Mouse (Mus musculus) NIH3T3 (cell line): Measurements from ENCODE around the gene Hps5.
"Not testable (repeated sequence)": the region's sequence is repeated elsewhere in the genome, so short reads cannot be mapped to it uniquely, and the experiment has no call there.

Experiments used
- DNase-seq: peaks from one replicate; pipeline ENCODE4 v3.0.0-alpha.2; 2012; ENCODE audit warnings: low read depth

The Hps5 gene

DNA sequence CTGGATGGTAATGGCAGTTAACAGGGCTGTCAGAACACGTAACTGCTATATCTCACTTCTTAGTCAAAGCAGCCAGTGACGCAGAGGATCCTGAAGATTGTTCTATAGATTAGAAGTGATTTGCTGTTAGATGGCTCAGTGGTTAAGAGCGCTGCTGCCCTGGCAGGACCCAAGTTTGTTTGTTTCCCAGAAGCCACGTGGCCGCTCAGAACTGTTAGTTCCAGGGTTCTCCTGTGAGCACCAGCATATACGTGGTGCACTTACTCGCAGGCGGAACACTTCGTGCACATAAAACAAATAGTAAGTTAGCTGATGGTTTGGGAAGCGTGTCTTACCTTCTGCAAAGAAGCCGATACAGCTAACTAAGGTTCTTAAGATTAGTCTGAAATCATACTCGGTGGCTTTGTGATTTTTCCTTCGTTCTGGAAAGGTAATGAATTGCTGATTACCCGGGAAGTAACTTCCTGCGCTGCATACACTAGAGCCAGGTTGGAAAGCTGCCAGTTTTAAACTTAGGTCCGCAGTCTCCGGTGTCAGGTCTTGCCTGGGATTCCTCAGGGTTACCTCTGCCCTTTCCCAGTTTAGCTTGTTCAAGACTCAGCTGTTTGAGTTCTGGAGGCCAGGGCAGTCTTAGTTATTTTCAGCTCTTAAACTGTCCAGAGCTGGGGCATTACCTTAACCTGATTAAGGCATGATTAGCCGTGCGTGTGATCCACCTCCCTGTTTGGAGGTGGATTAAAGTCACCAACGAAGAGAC lies 31.4 kb upstream of the Hps5 start:
- DNase-seq, result no peak

- not testable (repeated sequence) for DNase-seq
Measured at GRCm38 (mm10) chr7:46820876-46821632, 25.2 kb upstream of the Hps5 start.

DNA sequence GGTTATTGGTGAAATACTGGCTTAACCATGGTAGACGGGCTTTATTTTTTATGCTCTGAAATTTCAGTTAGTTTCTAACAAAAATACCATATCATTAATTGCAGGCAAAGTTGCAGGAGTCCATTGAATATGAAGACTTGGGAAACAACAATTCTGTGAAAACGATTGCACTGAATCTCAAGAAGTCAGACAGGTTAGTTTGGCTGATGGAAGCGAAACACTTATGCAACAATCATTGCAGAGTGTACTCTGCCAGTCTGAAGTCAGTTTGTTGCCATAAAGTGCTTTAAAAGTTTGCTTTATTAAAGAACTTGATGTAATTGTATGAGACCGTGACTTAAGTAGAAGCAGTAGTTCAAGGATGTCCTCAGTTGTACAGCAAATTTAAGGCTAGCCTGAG lies 18.1 kb upstream of the Hps5 start:
- no peak for DNase-seq

GRCm38 (mm10) chr7:46810325-46810724 lies 14.5 kb upstream of the Hps5 start:
- no peak for DNase-seq

- DNase-seq, result peak; percentile 5
Measured at GRCm38 (mm10) chr7:46796779-46797178, 915 bp upstream of the Hps5 start.

DNA sequence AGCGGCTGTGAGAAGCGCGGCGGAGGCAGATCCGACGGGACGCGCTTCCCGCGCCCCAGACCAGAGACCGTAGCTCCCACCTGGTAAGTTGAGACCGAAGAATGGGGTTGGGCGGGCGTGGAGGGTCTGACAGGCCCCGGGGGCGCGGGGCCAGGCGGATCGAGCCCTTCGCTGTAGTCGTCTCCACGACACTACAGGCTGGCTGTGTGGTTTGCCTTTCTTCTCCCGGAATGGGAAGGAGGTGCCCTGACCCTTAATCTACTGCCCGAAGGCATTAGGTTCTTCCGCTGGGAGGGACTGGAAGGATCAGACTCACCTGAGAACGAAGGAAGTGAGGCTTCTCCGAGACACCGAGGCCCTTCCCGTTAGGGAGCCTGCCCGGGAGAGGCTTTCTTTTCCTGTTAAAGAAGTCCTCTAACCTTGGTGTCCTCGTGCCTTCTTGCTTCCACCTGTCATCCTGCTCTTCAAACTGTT lies 379 bp upstream of the Hps5 start:
- no peak for DNase-seq

GRCm38 (mm10) chr7:46793871-46794270 lies 2.0 kb downstream of the Hps5 start:
- DNase-seq, result no peak

- no peak for DNase-seq
Measured at GRCm38 (mm10) chr7:46789177-46789849, 6.6 kb downstream of the Hps5 start.

DNA sequence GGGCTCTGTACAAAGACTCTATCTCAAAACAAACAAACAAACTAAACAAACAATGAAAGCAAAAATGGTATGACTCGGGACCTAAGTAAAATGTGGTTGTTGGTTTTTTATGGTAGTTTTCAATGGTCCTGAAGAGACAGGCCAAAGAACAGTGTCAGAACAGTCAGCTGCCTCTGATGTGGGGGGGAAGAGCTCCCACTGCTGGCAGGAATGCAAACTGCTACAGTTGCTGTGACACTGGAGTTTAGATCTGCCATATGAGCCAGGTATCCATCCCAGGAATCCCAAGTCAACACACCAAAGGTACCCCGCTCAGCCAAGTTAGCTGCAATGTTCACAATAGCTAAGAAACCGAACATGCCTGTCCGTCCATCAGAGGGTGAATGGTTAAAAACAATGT lies 25.2 kb downstream of the Hps5 start:
- peak; percentile 85 for DNase-seq

- DNase-seq, result no peak
Measured at GRCm38 (mm10) chr7:46768451-46768850, 27.4 kb downstream of the Hps5 start.

DNA sequence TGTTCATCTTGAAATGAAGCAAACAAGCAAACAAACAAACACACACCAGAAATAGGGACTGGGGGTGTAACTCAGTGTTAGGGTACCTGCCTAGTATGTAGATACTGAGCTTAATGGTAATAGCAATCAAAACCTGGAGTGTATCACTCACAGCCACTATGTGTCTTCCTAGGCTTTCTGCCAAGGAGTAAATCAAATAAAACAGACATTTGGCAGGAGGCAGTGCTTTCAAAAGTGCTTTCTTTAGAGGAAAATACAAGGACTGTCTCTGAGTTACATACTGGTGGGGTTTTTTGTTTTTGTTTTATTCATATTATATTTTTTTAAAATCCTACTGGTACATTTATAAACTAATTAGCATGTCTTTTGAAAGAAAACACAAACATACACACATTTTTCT lies 28.5 kb downstream of the Hps5 start:
- no peak for DNase-seq

DNA sequence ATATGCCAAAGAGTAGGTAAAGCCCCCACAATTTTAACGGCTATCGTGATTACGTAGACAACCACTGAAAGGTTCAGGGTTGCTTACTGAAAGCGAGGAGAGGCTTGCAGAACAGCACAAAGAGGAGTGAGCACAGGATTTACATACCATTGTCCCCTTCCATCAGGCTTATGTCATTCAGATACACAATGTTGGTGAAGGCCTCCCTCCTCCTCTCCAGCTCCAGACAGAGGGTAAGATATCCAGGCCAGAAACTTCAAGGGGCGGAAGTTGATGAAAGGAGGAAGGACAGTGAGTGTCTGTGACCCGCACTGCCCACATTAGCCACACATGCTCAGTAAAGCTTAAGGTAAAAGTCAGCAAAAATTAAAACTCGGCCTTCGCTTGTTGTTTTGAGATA lies 31.2 kb downstream of the Hps5 start:
- no peak for DNase-seq

DNA sequence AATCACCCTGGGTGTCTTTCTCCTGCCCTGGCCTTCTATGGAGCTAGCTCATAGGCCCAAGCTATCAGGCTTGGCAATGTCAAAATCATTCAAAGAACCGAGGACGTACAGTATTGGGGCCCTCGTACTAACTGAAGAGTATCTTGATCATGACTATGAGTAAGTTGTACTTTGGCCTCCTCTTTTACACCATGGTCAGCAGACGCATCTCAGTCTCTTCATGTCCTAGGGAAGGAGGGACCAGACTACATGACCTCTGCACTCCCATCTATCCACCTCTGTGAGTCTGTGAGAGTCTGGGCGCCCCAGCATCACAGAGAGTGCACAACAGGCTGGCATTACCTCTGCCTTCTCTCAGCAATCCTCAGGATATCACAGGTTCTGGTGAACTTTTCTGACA lies 33.3 kb downstream of the Hps5 start:
- no peak for DNase-seq

DNA sequence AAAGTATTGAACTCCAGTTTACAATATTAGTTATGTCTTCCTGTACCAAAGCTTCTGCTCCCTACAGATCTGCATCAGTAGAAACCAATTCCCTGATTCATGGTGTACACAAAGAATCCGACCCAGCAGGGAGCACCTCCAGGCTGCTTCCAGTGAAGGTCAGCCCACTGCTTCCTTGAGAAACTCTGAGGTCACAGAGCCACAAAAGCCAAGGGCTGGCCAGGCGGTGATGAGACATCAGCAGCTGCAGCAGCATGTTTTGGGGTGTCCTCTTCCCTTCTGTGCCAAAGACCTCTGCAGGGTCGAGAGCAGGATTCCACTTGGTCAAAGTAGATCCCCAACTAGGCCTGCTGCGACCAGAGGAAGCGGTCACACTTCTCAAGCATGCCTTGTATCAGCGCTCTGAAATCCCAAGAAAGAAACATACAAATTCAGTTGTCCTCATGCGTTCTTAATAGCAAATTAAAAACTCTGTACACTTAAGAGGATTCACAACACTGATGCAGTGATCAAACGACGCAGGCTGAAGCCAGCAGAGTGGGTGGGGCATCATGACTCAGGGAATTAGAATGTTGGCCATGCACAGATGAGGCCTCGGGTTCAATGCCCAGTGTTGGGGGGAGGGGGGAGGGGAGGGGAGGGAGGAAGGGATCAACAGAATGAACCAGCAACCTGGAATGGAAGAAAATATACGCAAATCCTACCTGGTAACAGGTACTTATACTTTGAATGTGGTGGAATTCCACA lies 34.6 kb downstream of the Hps5 start:
- DNase-seq, result peak; percentile 65

- no peak for DNase-seq
Measured at GRCm38 (mm10) chr7:46751490-46751889, 44.4 kb downstream of the Hps5 start, which contains the start of gene Saa2. Saa2 (plus strand) TSS chr7:46751790.

GRCm38 (mm10) chr7:46748459-46748858 lies 47.4 kb downstream of the Hps5 start:
- peak; percentile 37 for DNase-seq

- no peak for DNase-seq
Measured at GRCm38 (mm10) chr7:46746381-46746780, 49.5 kb downstream of the Hps5 start.

- no peak for DNase-seq
Measured at GRCm38 (mm10) chr7:46745816-46746215, 50.0 kb downstream of the Hps5 start.

DNA sequence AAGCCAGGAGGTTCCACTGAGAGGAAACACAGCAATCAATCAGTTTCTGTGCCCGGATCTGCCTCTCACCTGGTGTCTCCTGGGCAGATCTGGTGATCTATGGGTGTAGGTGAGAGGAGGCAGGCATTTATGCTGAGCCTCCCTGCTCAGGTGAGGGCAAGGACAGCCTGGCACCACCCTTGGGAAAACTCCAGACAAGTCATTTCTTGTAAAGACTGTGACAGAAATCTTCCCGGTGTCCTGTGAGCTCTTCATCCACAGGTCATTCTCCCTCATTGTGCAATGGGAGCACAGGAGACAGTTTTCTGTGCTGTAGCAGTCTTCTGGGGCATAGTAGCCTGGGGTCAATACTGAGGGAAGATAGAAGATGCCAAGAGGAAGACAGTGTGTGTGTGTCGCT lies 53.0 kb downstream of the Hps5 start, which contains the start of gene Saa1:
Saa1 (minus strand) TSS at position 101 of the 400 bp plus-strand sequence.
- DNase-seq, result not testable (repeated sequence)

DNA sequence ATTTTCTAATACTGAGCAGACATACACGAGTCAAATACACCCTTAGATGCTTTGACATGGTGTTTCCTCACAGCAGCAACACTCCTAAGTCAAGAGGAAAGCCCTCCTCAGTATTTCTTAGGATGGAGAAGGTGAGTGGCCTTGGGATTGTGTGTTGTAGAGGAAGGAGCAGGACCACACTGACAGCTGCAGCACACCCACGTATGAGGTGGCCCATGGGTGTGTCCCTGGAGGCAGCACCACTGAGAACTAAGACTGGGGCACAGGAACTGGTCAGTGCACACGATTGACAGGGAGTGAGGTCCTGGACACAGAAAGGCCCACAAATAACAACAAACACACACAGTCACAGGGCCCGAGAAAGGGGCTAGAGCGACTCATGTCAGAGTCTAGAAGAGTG lies 55.8 kb downstream of the Hps5 start:
- DNase-seq, result not testable (repeated sequence)

DNA sequence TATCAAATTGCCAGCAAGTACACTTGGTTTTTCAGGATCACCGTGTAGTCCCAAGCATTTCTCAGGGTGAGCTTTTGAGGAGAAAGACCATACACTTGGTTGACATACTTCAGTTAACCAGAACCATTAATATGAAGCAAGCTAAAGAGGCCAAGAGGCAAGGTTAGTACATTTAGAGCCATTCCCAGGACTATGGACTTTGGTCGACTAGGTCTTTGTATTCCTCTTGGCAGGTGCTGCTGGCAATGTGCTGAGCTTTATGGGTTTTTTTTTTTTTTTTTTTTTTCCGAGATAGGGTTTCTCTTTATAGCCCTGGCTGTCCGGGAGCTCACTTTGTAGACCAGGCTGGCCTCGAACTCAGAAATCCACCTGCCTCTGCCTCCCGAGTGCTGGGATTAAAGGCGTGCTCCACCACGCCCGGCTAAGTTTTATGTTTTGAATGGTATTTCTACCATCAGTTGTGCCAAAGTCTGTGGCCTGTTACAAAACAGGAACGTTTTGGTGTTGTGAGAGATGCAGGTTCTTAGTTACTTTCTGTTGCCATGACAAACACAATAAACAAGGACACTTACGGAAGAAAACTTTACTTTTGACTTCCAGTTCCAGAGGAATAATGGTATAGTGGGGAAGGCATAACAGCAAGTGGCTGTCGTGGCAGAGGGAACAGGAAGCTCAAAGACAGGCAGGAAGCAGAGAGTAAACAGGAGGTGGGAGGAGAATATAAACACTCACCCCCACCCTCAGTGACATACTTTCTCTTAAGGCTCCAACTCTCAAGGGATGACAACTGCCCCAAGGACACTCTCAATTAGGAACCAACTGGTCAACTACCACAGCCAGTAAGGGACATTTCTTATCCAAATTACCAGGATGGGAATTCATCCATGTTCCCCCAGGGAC lies 57.1 kb downstream of the Hps5 start:
- no peak for DNase-seq
